Mouse (Mus musculus) heart, postnatal 10 days (tissue): Measurements from ENCODE around the gene Slc2a4. TPM values are rescaled to one million over a fixed set of nuclear protein-coding genes. Genes with fewer than 3 reads are reported as not detected.

Experiments used
- DNase-seq, 2 experiments: peaks; one replicate each; pipeline ENCODE4 v3.0.0; 2021
- intact Hi-C: fragments of 180-260 bp; cut with DNase I; formaldehyde crosslinking; loops from one replicate; pipeline ENCODE4 v1.15.1; 2025
- total RNA-seq, 2 experiments: library from RNA; stranded (reverse); gene quantifications; 2 replicates each; pipeline ENCODE4 v1.2.3; 2021

Gene Slc2a4
- 100 to 1,000 TPM; 135 to 144 TPM for total RNA-seq

- intact Hi-C loops: loop anchor here (1.0 kb wide), 1 partner anchor 14 kb away; no protein-coding TSS in a partner anchor
- peak; percentile 97 for DNase-seq
Observed at GRCm38 (mm10) chr11:69948066-69948762, at the start of gene Slc2a4. Gene Slc2a4, minus strand, starts transcription at chr11:69948188.

GRCm38 (mm10) chr11:69997070-69997509 lies 49.1 kb upstream of the Slc2a4 start:
- intact Hi-C loops: loop anchor here (2.0 kb wide), 1 partner anchor 16 kb away; the partner anchor contains the start of gene Ctdnep1
- peak; percentile 92 to 93 for DNase-seq

GRCm38 (mm10) chr11:69996161-69997061 lies 48.4 kb upstream of the Slc2a4 start:
- intact Hi-C loops: loop anchor here (2.0 kb wide), 1 partner anchor 16 kb away; the partner anchor contains the start of gene Ctdnep1
- peak; percentile 57 to 70 for DNase-seq

GRCm38 (mm10) chr11:69995391-69995960 lies 47.5 kb upstream of the Slc2a4 start, which contains the start of gene Phf23:
Gene Phf23, plus strand, starts transcription at chr11:69995777.
- intact Hi-C loops: no loop called here
- peak; percentile 97 to 98 for DNase-seq

DNA sequence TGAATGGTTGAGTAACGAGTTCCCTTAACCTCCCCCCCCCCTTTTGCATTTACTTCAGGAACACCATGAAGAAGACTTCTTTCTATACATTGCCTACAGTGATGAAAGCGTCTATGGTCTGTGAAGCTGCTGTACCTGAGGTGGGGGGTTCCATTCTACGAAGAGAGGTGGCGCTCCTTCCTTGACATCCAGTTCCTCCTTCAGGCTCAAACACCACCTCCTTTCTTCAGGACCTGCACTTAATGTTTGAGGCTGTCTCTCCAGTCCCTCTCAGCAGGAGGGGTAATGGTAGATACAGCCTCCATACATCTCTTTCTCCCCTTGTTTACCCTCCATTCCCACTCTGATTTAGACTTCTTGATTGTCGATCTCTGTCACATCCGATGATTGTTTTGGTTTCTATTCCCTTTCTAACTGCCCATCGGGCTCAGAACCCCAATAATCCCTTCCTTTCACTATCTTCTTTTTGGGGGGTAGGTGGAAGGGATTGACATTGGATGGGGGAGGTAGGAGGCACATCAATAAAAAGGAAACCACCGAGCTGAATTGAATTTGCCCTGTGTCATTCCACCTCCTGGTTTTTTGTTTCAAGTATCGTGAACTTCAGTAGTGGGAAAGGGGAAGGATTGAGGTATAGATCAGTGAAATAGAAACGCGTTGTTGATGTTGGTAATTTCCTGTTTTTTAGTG lies 46.6 kb upstream of the Slc2a4 start:
- intact Hi-C loops: loop anchor here (5.0 kb wide), 1 partner anchor 237 kb away; the partner anchor contains the start of gene Polr2a
- no peak for DNase-seq

GRCm38 (mm10) chr11:69992932-69993331 lies 44.9 kb upstream of the Slc2a4 start:
- DNase-seq: no peak
- intact Hi-C loops: loop anchor here (5.0 kb wide), 1 partner anchor 236 kb away; the partner anchor contains the start of gene Polr2a

DNA sequence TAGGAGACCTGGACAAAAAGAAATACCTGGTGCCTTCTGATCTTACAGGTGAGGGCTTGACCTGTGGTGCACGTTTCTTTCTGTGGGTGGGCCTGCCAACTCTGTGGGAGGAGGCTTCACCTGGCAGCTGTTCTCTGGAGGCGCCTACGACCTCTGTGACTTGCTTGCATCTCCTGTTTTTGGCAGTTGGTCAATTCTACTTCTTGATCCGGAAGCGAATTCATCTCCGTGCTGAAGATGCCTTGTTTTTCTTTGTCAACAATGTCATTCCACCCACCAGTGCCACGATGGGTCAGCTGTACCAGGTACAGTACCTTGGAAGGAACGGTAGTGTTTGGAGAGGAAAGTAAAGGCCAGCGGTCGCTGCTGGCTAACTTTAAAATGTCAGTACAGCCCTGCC lies 44.4 kb upstream of the Slc2a4 start:
- no peak for DNase-seq
- intact Hi-C loops: loop anchor here (5.0 kb wide), 1 partner anchor 235 kb away; the partner anchor contains the start of gene Polr2a

DNA sequence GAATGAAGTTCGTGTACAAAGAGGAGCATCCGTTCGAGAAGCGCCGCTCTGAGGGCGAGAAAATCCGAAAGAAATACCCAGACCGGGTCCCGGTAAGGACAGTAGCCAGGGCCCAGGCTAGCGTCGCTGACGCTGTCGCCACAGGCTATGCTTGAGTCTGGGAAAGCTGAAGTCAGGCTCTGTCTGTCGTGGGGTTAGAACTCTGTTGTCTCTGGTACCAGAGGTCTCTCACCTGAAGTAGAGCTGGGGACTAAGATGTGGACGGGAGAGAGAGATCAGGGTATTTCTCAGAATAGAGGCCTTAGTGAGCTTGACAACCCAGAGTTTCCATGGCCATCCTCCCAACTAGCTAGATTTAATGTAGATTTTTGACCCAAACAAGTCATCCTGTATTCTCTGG lies 43.7 kb upstream of the Slc2a4 start:
- no peak for DNase-seq
- intact Hi-C loops: loop anchor here (5.0 kb wide), 1 partner anchor 234 kb away; the partner anchor contains the start of gene Polr2a

DNA sequence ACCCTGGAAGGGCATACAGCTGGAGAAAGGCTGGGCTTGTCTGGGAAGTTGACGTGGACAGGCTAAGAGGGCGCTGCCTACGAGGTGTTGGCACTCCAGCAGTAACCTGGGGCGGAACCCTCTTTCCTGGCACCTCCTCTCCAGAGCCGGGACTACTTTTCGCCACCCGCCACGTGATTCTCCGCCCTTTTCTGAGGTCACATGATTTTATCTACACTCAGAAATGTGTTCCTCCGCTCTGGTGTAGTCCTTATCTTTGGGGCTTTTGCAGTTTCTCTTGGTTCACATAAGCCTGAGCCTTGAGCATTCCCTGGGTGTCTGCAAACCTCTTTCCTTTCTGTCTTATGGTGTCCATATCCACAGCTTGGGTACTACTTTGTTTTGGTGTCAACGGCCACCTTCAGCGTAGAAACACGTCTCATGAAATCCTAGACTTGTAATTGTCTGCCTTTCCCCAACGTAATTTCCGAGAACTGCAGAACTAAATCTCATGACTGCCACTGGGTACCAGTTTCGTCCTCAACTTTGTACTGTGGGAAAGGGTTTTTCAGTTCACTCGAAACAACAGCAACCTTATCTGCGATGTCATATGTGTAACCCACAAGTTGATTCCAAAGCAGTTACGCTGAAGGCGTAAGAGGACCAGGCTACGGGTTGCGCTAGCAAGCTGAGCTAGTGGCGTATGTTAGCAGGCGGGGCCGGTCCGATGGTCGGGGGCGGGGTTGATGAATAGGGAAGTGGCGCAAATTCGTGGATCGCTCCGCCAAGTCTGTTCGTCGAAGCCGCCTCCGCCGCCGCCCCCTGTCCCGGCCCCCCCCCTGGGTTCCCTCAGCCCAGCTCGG lies 43.1 kb upstream of the Slc2a4 start, which contains the start of gene Gabarap:
TSS of gene Gabarap (plus strand) at position 294 of the 842 bp plus-strand sequence.
- peak; percentile 97 for DNase-seq
- intact Hi-C loops: loop anchor here (5.0 kb wide), 1 partner anchor 234 kb away; the partner anchor contains the start of gene Polr2a

GRCm38 (mm10) chr11:69989949-69990348 lies 42.0 kb upstream of the Slc2a4 start:
- no peak for DNase-seq
- intact Hi-C loops: loop anchor here (5.0 kb wide), 1 partner anchor 233 kb away; the partner anchor contains the start of gene Polr2a

- no peak for DNase-seq
- intact Hi-C loops: no loop called here
Observed at GRCm38 (mm10) chr11:69984431-69984830, 36.4 kb upstream of the Slc2a4 start.

- DNase-seq: peak in 1 of 2 experiments; percentile 61
- intact Hi-C loops: no loop called here
Observed at GRCm38 (mm10) chr11:69983377-69983776, 35.4 kb upstream of the Slc2a4 start.

GRCm38 (mm10) chr11:69982877-69983276 lies 34.9 kb upstream of the Slc2a4 start:
- intact Hi-C loops: no loop called here
- peak; percentile 65 to 66 for DNase-seq

DNA sequence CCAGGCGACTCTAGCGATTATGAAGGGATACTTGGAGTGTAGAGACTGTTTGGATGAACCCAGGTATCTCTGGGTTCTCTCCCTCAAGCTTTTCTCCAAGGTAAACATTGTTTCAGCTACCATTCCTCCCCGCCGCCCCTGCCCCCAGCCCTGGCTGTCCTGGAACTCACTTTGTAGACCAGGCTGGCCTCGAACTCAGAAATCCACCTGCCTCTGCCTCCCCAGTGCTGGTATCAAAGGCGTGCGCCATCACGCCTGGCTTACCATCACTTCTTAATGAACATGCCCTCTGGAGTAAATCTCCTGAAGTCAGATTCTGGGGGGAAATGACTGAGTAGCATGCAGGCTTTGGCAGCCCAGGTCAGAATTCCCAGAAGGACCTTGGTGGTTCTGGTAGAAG lies 34.2 kb upstream of the Slc2a4 start, which contains the start of gene Elp5:
TSS of gene Elp5 (minus strand) at position 293 of the 400 bp plus-strand sequence.
- no peak for DNase-seq
- intact Hi-C loops: no loop called here

GRCm38 (mm10) chr11:69981141-69981762 lies 33.3 kb upstream of the Slc2a4 start, which contains the start of gene Ctdnep1:
Gene Ctdnep1, plus strand, starts transcription at chr11:69981156.
- DNase-seq: peak in 1 of 2 experiments; percentile 46
- intact Hi-C loops: loop anchor here (2.0 kb wide), 1 partner anchor 16 kb away; no protein-coding TSS in a partner anchor

DNA sequence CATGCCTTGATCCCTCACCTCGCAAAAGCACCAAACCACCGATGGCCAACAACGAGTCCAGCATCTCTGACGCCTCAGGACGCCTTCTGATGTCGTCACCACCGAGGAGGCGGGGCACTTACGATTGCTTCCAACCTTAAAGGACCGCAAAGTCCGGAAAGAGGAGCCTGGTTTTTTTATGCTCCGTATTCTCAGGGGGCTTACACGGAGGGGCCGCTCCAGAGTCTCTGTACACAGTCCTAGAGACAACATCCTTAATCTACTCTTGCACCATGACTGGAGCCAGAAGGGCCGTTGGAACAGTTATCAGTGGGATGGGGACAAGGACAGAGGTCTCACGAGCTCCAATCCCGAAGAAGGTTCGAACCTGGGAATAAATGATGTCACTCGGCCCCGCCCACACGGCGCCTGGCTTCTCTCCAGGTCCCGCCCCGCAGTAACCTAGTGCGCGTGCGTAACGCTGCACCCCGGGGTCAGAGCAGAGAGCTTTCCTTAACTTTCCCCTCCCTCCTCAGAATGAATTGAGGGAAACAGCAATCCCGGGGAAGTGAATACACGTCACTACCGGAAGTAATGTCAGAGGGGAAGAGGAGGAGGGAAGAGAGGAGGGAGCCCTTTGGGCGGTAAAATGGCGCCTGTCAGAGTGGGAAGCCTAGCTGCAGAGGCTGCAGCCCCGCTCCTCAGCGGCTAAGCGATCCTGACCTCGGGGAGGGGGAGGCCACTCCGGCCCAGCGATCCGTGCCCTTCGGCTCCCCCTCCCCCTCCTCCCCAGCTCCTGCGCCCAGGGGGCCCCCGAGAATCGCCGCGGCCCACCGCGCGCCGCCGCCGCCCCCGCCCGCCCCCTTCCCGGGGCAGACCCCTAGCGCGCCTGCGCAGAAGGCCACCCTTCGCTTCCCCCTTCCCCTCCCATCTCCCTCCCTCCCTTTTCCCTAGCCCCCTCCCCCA lies 32.5 kb upstream of the Slc2a4 start:
- intact Hi-C loops: loop anchor here (2.0 kb wide), 1 partner anchor 16 kb away; no protein-coding TSS in a partner anchor
- peak; percentile 99 for DNase-seq

DNA sequence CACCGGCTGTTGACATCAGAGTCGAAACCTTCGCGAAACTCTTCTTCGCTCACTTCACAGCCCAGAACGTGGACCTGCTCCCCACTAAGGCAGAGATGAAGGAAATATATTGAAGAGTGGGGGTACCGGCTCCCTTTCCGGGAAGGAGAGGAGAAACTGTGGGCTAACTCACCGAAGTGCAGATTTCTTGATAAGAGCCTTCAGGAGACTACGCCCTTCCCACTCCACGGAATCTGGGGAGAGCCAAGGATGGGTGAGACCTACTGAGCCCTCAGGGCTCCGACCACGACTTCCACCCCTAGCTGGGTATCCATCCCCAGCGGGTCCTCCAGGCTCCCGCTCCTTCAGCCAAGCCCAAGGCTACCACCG lies 31.8 kb upstream of the Slc2a4 start:
- no peak for DNase-seq
- intact Hi-C loops: loop anchor here (2.0 kb wide), 1 partner anchor 17 kb away; no protein-coding TSS in a partner anchor
